Mouse (Mus musculus) heart, postnatal 0 days (tissue): Measurements from ENCODE around the gene Dlg2.

Source experiments
- CTCF ChIP-seq: IDR thresholded peaks from 2 replicates; pipeline ENCODE4 v1.5.1; 2016; ENCODE audit warnings: antibody characterized with exemption, control low read depth, low read depth
- EP300 ChIP-seq: IDR thresholded peaks from 2 replicates; pipeline ENCODE4 v1.6.1; 2016; ENCODE audit warnings: antibody characterized with exemption, low read depth

GRCm38 (mm10) chr7:91567423-91567822 lies 1091.0 kb downstream of the Dlg2 start:
- no peak for TF ChIP-seq EP300
- TF ChIP-seq CTCF: no peak
